Mouse (Mus musculus): ENCODE results near the gene Gm4763.

- TF ChIP-seq POLR2A (IDR thresholded peaks at IDR 0.05; ENCODE audit: extremely low read depth, insufficient read depth, low read length) (no peak), CTCF (IDR thresholded peaks at IDR 0.05; ENCODE audit: extremely low read depth, insufficient read depth, low read length) (no peak)
Measured at GRCm38 (mm10) chr7:24735970-24736670, 9.4 kb upstream of the Gm4763 start.

Data from cortical plate, adult 2 months (tissue).